Mouse (Mus musculus) G1E (cell line): Measurements from ENCODE around the gene Zeb2.

ENCODE experiments used
- CTCF ChIP-seq: IDR thresholded peaks from 2 replicates; pipeline ENCODE4 v1.5.1; 2012; ENCODE audit warnings: low read depth, low read length, inconsistent platforms, mixed read lengths
- GATA1 ChIP-seq: IDR thresholded peaks from 2 replicates; pipeline ENCODE4 v1.6.1; 2012; ENCODE audit warnings: borderline replicate concordance, low read length, inconsistent platforms, mixed read lengths
- GATA2 ChIP-seq: IDR thresholded peaks from 2 replicates; pipeline ENCODE4 v1.6.1; 2012; ENCODE audit warnings: low read depth, low read length, inconsistent platforms, borderline replicate concordance
- POLR2AphosphoS5 ChIP-seq: IDR thresholded peaks from 2 replicates; pipeline ENCODE4 v1.6.1; 2012; ENCODE audit warnings: low read depth, low read length, inconsistent platforms; ENCODE audit not compliant: insufficient replicate concordance

DNA sequence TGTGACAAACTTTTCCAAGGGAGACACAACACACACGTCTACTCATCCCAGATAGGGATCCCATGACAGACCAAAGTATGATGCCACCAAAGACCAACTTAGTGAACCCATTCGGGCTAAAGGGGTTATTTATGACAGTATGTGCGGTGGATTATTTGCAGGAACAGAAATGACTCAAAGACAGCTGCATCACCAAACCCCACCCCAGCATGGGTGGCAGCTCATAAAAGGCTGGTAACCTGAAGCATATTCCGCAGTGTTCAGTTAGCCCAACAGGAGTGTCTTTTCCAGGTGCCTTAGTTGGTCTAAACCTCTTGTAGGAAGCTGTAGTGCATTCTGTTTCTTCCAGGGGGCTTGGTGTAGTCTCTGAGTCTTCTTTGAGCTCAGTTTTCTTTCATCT lies 16.0 kb upstream of the Zeb2 start:
- TF ChIP-seq CTCF (no peak), GATA1 (no peak), GATA2 (no peak), POLR2AphosphoS5 (no peak)
